Mouse (Mus musculus): ENCODE data around the gene Krt86.

Gene Krt86

DNA sequence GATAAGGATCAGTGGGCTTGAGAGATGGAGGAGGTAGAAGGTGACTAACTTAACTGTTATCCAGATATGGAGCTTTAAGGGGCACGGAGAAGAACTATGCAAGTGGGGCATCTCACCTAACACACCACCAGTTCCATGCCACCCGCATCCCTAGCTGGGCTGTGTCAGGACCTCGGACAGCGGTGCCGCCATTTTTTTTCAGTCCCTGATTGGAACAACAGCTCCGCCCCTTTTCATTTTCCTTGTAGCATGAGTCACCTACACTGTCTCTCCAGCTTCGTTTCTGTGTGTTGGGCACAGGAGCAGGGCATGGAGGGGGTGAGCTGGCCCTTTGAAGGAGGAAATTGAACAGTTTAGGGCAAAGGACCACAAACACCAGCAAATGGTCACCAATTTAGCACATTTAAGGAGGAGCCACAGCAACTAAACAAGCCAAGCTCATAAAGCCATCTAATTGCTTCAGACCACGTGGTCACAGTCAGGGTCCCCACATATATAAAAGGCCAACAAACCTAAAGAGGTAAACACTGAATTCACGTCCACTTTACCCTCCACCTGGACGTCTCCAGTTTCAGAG lies at the start of gene Krt86:
TSS of gene Krt86 (plus strand) at position 527 of the 577 bp plus-strand sequence.
- DNase-seq (ENCODE audit: low spot score in 2 of 2): no peak

DNA sequence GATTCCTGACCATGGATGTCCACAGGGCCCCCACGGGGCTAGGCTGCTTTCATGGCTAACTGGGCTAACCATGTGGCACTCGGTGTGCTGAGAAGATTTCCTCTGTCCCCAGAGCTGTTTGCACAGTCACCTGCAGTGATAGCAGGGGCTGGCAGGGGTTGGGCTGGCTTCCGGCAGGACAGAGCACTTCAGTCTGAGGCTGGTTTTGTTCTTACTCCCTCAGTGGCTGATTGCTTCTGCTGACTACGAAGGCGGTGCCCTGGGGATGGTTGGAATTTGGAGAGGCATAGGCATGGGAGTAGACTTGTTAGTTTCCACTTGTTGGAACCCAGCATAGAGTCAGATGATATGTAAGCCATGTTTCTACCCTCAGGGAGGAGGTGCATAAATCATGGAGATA lies 48.4 kb upstream of the Krt86 start:
- DNase-seq (ENCODE audit: low spot score in 2 of 2): no peak

DNA sequence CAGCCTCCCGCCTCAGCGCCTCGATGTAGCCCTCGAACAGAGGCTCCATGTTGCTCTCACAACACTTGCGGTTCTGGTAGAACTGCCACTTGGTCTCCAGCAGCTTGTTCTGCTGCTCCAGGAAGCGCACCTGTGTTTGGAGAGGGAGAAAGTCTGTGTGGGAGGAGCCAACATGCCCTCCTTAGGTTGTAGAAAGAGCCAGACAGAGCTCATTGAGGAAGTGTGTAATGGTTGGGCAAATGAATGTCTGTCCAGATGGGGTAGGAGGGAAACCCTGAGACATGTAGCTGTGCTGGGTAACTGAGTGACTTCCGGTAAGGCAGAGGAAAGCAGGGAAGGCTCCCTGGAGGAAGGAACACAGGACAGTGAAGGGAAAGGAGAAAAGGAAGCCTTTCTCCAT lies 36.7 kb upstream of the Krt86 start:
- no peak for DNase-seq (ENCODE audit: low spot score in 2 of 2)

DNA sequence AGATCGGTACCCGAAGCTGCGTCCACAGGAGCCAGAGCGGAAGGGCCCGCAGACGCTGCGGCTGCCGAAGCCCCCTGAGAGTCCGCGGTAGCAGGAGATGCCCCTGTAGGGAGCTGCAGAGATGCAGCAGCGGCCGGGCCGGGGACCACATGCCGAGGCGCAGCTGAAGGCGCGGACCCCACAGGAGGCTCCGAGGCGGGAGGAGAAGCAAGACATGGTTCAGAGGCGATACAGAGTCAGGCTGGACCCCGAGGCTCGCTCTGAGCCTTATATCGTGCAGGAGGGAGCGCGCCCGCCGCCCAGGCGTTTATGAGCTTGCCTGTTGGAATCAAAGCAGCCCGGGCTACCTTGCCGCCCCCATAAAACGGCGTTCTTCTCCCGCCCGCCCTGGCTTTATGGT lies 34.7 kb upstream of the Krt86 start, which contains the start of gene Krt87:
TSS of gene Krt87 (minus strand) at position 250 of the 400 bp plus-strand sequence.
- no peak for DNase-seq (ENCODE audit: low spot score in 2 of 2)

DNA sequence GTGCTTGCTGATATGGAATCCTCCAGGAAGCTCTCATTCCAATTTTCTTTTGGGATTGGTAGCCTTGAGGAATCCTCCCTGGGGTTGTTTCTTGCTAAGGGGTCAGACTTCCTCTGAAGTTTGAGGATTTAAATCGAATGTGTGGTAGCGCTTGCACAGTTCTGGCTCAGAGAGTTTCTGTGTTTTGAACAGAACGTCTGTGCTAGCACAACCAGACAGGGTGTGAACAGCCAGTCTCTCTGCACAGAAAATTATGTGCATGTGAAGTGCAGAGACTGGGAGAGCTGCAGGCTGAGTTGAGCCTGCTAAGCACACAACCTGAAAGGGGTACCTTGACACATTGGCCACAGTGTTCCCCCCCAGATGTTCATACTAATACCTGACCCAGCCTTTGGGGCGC lies 32.4 kb upstream of the Krt86 start:
- no peak for DNase-seq (ENCODE audit: low spot score in 2 of 2)

DNA sequence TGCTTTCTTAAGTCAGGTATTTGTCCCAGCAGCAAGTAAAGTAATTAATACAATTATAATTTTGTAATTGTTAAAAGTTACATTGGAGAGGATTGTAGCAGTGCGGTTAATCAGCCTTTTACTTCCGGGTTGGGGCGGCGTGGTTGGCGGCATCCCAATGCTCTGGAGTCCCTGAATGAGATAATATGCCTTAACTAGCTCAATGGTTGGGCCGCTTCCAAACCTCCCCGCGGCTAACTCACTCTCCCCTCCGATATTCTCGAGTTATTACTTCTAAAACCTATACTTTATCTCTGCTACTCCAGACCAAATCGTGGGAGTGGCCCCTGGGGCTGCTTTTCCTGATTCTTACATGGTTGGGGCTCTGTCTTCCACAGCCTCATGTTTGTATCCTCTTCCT lies 26.7 kb upstream of the Krt86 start:
- DNase-seq (ENCODE audit: low spot score in 2 of 2): no peak

DNA sequence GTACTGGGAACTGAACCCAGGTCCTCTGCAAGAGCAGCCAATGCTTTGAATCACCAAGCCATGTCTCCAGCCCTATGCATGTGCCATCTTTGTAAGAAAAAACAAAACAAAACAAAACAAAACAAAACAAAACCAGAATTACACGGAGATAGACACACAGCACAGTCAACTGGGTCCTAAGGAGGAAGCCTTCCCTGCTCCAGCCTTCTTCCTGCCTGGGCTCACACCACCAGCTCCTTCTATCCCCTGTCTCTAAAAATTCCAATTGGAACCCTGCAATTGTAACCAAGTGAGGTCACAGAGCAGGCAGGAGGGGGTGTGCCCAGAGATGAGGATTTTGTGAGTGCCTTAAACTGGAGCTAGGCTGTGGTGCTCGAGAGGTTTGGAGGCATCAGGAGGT lies 25.8 kb upstream of the Krt86 start, which contains the start of gene Krt88:
TSS of gene Krt88 (plus strand) at position 301 of the 400 bp plus-strand sequence.
- DNase-seq (ENCODE audit: low spot score in 2 of 2): no peak

DNA sequence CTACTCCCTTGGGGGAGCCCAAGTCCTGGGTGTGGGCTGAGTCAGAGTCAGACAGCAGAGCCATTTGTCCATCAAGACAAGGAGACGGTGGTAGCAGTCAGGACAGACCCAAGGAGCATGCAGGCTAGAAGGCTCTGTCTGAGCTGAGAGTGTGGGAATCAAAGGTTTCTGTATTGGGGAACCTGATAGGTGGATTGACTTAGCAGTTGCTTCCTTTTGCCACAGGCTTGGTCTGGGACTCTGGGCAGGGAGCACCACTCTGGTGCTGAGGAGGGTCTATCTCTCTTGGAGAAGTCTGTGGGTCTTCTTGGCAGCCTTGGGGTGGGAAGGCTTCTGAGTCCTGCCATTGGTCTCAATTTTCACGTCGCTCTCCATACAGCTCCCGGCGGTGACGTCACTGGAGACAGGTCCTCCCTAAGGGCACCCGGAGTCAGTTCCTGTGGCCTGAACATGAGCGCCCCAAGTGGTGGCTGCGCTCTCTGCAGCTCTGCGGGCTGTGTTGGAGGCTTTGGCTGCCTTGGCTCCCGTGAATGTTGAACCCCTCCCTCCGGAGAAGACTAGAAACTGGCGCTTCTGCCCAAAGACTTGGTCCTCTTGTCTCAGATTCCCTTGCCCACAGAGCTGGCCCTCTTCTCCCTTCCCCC lies 20.1 kb upstream of the Krt86 start:
- DNase-seq (ENCODE audit: low spot score in 2 of 2): peak; percentile 70 to 87

DNA sequence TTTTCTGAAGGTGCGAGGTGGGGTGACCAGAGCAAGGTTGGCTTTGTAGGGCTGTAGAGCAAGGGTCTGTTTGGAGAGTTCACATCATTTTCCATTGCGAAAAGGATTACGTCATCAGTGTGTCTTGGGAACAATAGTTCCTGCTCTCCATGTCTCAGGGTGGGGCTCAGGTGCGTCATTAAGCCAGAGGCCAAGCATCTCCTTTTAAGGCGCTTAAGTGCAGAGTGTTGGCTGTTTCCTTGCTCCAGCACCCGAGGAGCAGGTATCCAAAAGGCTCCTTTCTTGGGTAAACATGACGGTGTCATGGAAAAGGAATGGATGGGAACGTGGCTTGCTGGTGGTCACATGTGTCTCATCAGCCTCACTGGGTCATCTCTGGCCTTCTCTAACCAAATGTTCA lies 18.5 kb upstream of the Krt86 start:
- no peak for DNase-seq (ENCODE audit: low spot score in 2 of 2)

DNA sequence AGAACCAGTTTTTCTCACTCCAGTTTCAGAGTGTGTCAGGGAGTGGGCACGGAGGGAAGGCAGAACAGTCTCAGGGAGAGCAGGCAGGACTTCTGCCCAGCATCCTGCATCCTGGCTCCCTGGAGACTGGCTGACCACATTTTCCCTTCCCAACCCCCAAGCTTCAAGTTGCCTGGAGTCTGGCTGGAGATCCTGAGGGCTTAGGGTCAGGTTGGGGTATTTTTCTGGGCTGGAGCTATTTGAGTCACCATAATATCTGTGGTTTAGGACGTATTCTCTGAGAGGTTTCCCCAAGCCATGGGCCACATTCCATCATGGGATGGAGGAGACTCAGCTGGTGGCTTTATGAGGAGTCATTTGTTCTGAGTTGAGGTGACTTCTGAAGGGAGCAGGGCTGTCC lies 18.0 kb upstream of the Krt86 start:
- no peak for DNase-seq (ENCODE audit: low spot score in 2 of 2)

DNA sequence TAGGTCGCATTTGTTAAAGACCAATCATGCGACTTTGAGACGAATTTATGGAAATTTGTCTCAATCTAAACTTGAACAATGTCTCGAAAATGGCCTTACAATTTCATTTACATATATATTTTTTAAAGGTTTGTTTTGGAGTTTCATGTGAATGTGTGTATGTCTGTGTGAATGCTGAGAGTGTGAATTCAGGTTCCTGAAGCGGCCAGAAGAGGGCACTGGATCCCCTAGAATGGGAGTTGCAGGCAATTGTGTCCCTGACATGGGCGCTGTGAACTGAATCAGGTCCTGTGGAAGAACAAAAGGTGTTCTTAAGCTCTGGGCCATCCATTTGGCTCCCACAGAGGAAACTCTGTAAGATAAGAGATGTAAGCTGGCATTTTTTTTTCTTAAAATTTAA lies 17.4 kb upstream of the Krt86 start:
- DNase-seq (ENCODE audit: low spot score in 2 of 2): no peak

DNA sequence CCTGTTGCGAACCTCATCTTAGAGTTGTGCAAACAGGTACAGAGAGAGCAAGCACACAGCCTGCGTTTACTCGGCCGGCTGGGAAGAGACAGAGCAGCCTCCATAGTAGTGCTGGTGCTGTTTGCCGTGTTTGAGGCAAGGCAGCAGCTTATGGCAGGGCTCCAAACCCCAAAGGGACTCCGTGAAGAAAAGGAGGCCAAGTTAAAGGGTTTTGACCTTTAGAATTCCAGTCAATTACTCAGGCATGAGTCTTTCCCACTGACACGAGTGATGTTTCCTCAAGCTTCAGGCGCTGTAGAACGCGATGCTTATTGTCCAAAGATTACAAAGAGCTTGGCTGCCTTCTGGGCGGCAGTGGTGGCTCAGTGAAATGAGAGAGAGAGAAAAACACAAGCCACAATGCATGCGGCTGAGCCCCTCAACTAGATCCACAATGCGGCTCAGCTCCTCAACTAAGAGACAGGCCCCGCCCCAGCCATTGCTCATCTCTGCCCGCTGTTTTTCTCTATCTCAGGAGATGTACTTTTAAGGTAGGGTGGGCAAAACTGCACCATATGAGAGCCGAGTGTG lies 14.8 kb upstream of the Krt86 start:
- no peak for DNase-seq (ENCODE audit: low spot score in 2 of 2)

DNA sequence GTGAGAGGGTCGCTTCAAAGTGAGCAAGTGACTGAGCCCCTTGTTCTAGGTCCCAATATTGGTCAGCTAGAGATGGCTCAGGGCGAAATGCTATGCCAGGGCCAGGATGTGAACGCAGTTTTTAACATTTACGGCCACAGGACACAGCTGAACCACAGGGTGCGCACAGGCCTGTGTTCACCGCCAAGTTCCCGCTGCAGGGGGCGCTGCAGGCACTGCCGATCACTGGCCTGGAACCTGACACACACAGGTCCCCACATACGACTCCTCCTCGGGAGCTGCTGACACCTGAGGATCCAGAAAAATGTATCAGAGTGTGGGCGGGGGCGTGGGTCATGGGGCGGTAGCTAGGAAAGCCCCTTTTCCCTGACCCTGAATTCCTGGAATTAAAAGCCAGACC lies 14.0 kb upstream of the Krt86 start:
- DNase-seq (ENCODE audit: low spot score in 2 of 2): no peak

DNA sequence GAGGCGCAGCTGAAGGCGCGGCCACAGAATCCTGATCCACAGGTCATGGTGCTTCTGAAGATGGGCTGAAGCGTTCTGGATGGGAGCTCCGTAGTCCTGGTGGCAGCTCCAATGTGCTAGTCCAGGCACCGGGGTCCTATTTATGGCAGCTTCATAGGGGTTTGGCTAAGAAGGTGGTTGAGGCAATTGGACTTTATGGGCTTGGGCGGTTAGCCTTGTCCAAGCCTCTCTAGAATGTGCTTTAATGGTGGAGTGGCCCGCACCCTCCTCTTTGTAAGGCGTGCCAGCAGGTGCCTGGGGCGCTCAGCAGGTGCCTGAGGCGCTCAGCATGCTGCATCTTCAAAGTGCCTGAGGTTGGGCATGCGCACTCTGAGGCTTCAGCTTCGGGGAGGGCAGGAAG lies 9.6 kb upstream of the Krt86 start, which contains the start of gene Krt81:
TSS of gene Krt81 (minus strand) at position 101 of the 400 bp plus-strand sequence.
- DNase-seq (ENCODE audit: low spot score in 2 of 2): no peak

DNA sequence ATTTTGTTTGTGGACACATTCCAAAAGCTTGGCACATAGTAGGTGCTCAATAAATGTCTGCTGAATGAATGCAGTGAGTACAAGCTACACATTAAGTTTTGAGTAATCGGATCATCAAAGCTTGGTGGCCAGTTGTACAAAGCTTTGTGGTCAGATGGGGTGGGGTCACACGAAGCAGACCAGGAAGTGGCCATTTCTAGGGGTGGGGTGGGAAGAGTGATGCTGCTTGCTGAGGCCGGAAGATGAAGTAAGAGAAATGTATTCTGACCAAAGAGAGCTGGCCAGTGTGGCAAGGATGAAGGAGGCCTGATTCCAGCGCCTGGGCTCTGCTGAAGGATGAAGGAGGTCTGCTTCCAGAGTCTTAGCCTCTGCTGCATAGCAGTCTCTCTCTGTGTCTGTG lies 4.2 kb upstream of the Krt86 start:
- DNase-seq (ENCODE audit: low spot score in 2 of 2): no peak

DNA sequence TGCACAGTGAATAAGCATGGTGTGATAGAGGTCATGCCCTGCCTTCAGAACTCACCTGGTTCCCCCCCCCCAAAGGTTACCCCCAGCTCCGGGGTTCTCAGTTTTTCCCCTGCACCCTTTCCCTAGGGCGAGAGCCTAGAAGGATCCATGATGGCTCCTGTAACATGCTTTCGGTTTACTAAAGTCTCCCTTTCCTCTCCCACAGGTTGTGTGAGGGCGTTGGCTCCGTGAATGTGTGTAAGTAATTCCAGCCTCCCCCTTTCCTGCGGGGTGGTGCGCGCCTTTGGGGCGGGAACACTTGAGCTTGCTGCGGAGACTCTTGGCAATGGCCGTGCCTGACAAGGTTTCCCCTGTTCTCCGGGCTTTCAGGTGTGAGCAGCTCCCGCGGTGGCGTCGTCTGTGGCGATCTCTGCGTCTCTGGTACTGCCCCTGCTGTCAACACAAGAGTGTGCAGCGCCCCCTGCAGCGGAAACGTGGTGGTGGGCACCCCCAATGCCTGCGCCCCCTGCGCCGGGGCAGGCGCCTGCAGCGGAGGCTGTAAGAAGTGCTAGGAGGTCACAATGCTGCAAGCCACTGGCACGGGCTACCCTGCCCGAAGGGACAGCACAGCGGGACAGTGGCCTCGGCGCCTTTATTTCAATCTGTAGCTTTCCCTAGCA lies 5.9 kb downstream of the Krt86 start:
- peak in 1 of 2 experiments; percentile 60 for DNase-seq (ENCODE audit: low spot score in 2 of 2)

DNA sequence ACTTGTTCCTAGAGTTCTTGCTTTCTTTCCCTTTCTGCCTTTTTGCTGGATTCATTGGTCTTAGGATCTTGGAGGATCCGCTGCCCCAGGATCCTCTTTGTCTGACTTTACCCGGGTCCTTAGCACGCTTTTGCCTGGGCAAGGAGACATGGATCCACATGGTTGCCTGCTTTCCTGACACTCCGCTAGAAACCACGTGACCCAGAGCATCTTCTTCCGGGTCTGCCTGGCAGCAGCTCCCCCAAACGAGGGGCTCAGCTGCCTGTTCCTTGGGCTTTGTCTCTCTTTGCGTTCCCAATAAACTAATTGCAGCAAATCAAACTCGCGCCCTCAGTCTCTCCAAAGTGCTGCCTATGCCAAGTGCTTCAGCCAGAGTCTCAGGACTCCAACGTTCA lies 6.4 kb downstream of the Krt86 start:
- DNase-seq (ENCODE audit: low spot score in 2 of 2): no peak

DNA sequence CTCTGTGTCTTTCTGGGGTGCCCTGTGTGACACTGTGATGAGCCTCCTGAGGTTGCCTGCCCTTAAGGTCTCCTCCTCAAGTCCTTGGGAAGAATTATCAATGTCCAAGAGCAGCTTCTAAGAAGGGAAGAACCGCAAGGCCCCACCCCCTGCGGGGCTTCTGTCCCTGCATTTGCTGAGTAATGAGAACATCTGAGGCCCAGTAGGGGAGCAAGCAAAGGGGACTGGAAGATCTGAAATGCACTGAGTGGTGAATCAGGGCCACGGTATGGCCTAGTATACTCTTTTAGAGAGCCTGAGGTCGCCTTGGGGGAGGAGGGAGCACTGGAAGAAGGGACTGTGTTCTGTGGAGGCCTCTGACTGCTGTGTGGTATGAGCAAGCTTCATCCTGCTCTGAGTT lies 8.8 kb downstream of the Krt86 start:
- no peak for DNase-seq (ENCODE audit: low spot score in 2 of 2)

DNA sequence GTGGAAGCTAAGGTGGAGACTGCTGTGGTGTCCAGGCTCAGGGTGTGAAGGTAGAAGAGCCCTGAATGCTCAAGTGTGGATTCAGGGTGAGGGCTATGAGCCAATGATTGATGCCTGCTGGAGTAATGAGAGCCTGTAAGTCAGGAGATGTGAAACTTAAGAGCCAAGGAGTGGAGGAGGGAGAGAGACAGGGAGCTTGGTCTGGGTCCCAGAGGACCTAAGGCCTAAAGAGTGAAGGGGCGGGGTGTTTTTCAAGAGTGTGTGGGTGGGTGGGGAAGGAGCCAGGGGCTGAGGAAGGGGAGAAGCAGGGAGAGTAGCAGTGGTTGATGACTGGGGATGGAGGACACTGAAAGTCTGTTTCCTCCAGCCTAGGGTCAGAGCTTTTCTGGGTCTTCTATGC lies 10.4 kb downstream of the Krt86 start:
- DNase-seq (ENCODE audit: low spot score in 2 of 2): no peak

DNA sequence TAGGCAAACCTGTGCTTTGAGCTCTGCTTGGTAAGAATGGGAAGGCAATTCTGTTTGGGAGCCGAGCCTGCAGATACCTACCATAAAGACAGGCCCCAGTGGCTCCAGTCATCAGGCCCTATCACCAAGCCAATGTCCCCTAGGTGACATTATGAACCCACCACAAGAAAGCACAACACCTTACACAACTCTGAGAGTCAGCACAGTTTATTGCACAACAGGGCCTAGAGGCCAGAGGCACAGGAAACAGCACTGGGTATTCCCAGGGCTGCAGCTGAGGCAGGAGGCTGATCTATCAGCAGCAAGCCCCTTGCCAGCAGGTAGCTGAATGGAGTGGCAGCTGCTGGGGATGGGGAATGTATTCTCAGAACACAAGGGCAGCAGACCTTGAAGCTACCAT lies 11.7 kb downstream of the Krt86 start:
- no peak for DNase-seq (ENCODE audit: low spot score in 2 of 2)

DNA sequence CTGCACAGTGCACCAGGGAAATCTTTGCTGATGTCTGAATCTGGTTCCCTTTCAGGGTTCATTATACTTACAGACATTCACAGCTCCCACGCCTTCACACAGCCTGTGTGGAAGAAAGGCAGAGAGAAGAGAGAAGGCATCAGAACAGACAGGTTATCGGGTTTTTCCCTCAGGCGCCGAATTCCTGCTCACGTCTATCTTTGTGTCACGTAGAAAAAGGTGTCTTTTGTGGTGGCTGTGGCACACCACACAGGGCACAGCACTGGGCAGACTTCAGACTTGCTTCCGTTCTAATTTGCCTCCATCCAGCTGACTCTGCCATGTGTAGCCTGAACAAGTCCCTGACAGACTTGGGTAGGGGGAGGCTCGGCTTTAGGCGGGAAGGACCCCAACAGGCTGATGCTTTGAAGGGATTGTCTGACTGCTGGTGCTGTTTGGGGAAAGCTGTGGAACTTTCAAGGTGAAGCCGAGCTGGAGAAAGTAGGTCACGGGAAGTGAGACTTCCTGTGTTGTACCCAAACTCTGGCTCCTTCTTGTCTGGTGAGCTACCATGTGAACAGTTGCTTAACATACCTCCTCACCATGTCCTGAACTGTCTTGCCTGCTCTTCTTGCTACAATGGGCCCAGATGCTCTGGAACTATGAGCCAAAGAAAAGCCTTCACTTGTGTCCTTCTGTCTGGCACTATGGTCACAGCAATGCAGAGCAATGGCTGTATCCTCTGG lies 12.8 kb downstream of the Krt86 start:
- DNase-seq (ENCODE audit: low spot score in 2 of 2): no peak

DNA sequence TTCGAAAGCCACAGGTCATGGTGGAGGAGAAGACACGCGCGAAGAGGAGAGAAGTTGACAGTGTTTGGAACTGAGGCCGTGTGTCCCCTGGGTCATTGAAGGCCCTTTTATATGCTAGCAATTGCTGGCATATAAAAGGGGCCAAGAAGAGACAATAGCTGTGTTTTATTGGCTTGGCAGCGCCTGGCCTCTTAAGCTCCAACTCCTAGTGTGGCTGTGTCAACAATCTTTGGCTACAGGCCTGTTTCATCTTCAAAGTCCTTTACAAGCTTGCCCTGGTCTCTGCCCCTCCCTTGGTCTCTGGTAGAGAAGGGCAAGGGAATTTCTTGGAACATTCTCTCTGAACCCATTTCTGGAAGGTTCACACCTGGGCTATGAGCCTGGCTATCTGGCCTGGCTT lies 18.2 kb downstream of the Krt86 start, which contains the start of gene Krt83:
TSS of gene Krt83 (minus strand) at position 82 of the 400 bp plus-strand sequence.
- no peak for DNase-seq (ENCODE audit: low spot score in 2 of 2)
